Mouse (Mus musculus): Measurements from ENCODE around the gene Kcnk13. TPM values are rescaled to one million over a fixed set of nuclear protein-coding genes. Genes with fewer than 3 reads are reported as not detected.

The Kcnk13 gene
- polyA plus RNA-seq, 1 experiment from 2014 or later, result 1.3 TPM

- Histone ChIP-seq H3K4me1 (ENCODE audit: control insufficient read depth, insufficient read depth, low read length) (no peaks in the 10 kb centered on the region), H3K27ac (ENCODE audit: low read length) (no peak overlapping the region), H3K9me3 (replicated peaks; ENCODE audit: control insufficient read depth, low read length, poor library complexity, severe bottlenecking) (no peaks in the 10 kb centered on the region), H3K36me3 (ENCODE audit: control insufficient read depth, insufficient read depth, low read length) (no peaks in the 10 kb centered on the region), H3K9ac (ENCODE audit: low read depth, low read length) (no peak overlapping the region), H3K4me2 (ENCODE audit: low read length) (no peak overlapping the region), H3K4me3 (ENCODE audit: low read depth, low read length) (no peak overlapping the region), H3K27me3 (ENCODE audit: control insufficient read depth, insufficient read depth, low read depth, low read length) (no peaks in the 10 kb centered on the region)
- no peak for ATAC-seq
- WGBS, result 82% methylated on average over 5 of the region's 5 CpGs
Observed at GRCm38 (mm10) chr12:100022490-100022889, 58.2 kb downstream of the Kcnk13 start.

- no peak overlapping the region for H3K27ac ChIP-seq (ENCODE audit: low read length)
- no peak overlapping the region for H3K9ac ChIP-seq (ENCODE audit: low read depth, low read length)
- H3K4me2 ChIP-seq (ENCODE audit: low read length), result no peak overlapping the region
- WGBS, result 86% methylated on average over 12 of the region's 12 CpGs
- no peaks in the 10 kb centered on the region for H3K27me3 ChIP-seq (ENCODE audit: control insufficient read depth, insufficient read depth, low read depth, low read length)
- no peaks in the 10 kb centered on the region for H3K36me3 ChIP-seq (ENCODE audit: control insufficient read depth, insufficient read depth, low read length)
- H3K4me1 ChIP-seq (ENCODE audit: control insufficient read depth, insufficient read depth, low read length), result no peaks in the 10 kb centered on the region
- H3K9me3 ChIP-seq (replicated peaks; ENCODE audit: control insufficient read depth, low read length, poor library complexity, severe bottlenecking), result no peaks in the 10 kb centered on the region
- no peak for ATAC-seq
- no peak overlapping the region for H3K4me3 ChIP-seq (ENCODE audit: low read depth, low read length)
Observed at GRCm38 (mm10) chr12:100023821-100024365, 59.6 kb downstream of the Kcnk13 start.

GRCm38 (mm10) chr12:100025675-100026074 lies 61.4 kb downstream of the Kcnk13 start:
- no peak overlapping the region for H3K4me3 ChIP-seq (ENCODE audit: low read depth, low read length)
- H3K9me3 ChIP-seq (replicated peaks; ENCODE audit: control insufficient read depth, low read length, poor library complexity, severe bottlenecking), result no peaks in the 10 kb centered on the region
- H3K27me3 ChIP-seq (ENCODE audit: control insufficient read depth, insufficient read depth, low read depth, low read length), result no peaks in the 10 kb centered on the region
- H3K4me2 ChIP-seq (ENCODE audit: low read length), result no peak overlapping the region
- H3K4me1 ChIP-seq (ENCODE audit: control insufficient read depth, insufficient read depth, low read length), result no peaks in the 10 kb centered on the region
- 46% methylated on average over 11 of the region's 11 CpGs for WGBS
- H3K9ac ChIP-seq (ENCODE audit: low read depth, low read length), result no peak overlapping the region
- no peak for ATAC-seq
- H3K27ac ChIP-seq (ENCODE audit: low read length), result no peak overlapping the region
- no peaks in the 10 kb centered on the region for H3K36me3 ChIP-seq (ENCODE audit: control insufficient read depth, insufficient read depth, low read length)

- H3K9me3 ChIP-seq (replicated peaks; ENCODE audit: control insufficient read depth, low read length, poor library complexity, severe bottlenecking), result no peaks in the 10 kb centered on the region
Observed at GRCm38 (mm10) chr12:100026715-100027245, 62.5 kb downstream of the Kcnk13 start.

GRCm38 (mm10) chr12:100027281-100027680 lies 63.0 kb downstream of the Kcnk13 start:
- Histone ChIP-seq H3K9me3 (replicated peaks; ENCODE audit: control insufficient read depth, low read length, poor library complexity, severe bottlenecking) (no peaks in the 10 kb centered on the region), H3K4me2 (ENCODE audit: low read length) (no peak overlapping the region), H3K27me3 (ENCODE audit: control insufficient read depth, insufficient read depth, low read depth, low read length) (no peaks in the 10 kb centered on the region), H3K4me1 (ENCODE audit: control insufficient read depth, insufficient read depth, low read length) (no peaks in the 10 kb centered on the region), H3K9ac (ENCODE audit: low read depth, low read length) (no peak overlapping the region), H3K4me3 (ENCODE audit: low read depth, low read length) (no peak overlapping the region), H3K27ac (ENCODE audit: low read length) (no peak overlapping the region), H3K36me3 (ENCODE audit: control insufficient read depth, insufficient read depth, low read length) (no peaks in the 10 kb centered on the region)
- WGBS, result 83% methylated on average over 7 of the region's 7 CpGs
- no peak for ATAC-seq

More at GRCm38 (mm10) chr12:100026715-100027245, 62.5 kb downstream of the Kcnk13 start:
- Histone ChIP-seq H3K4me3 (ENCODE audit: low read depth, low read length) (no peak overlapping the region), H3K4me1 (ENCODE audit: control insufficient read depth, insufficient read depth, low read length) (no peaks in the 10 kb centered on the region), H3K27me3 (ENCODE audit: control insufficient read depth, insufficient read depth, low read depth, low read length) (no peaks in the 10 kb centered on the region), H3K4me2 (ENCODE audit: low read length) (no peak overlapping the region), H3K9ac (ENCODE audit: low read depth, low read length) (no peak overlapping the region), H3K27ac (ENCODE audit: low read length) (no peak overlapping the region), H3K36me3 (ENCODE audit: control insufficient read depth, insufficient read depth, low read length) (no peaks in the 10 kb centered on the region)
- ATAC-seq, result no peak
- WGBS, result 86% methylated on average over 7 of the region's 7 CpGs

- H3K36me3 ChIP-seq (ENCODE audit: control insufficient read depth, insufficient read depth, low read length), result no peaks in the 10 kb centered on the region
Observed at GRCm38 (mm10) chr12:100031681-100032080, 67.4 kb downstream of the Kcnk13 start.

GRCm38 (mm10) chr12:100032521-100032920 lies 68.2 kb downstream of the Kcnk13 start:
- no peak overlapping the region for H3K9ac ChIP-seq (ENCODE audit: low read depth, low read length)
- H3K36me3 ChIP-seq (ENCODE audit: control insufficient read depth, insufficient read depth, low read length), result no peaks in the 10 kb centered on the region
- H3K27me3 ChIP-seq (ENCODE audit: control insufficient read depth, insufficient read depth, low read depth, low read length), result no peaks in the 10 kb centered on the region
- no peak overlapping the region for H3K4me3 ChIP-seq (ENCODE audit: low read depth, low read length)
- H3K4me2 ChIP-seq (ENCODE audit: low read length), result no peak overlapping the region
- H3K27ac ChIP-seq (ENCODE audit: low read length), result no peak overlapping the region
- H3K4me1 ChIP-seq (ENCODE audit: control insufficient read depth, insufficient read depth, low read length), result no peaks in the 10 kb centered on the region
- 92% methylated on average over 4 of the region's 4 CpGs for WGBS
- ATAC-seq, result no peak
- H3K9me3 ChIP-seq (replicated peaks; ENCODE audit: control insufficient read depth, low read length, poor library complexity, severe bottlenecking), result no peaks in the 10 kb centered on the region

More at GRCm38 (mm10) chr12:100031681-100032080, 67.4 kb downstream of the Kcnk13 start:
- Histone ChIP-seq H3K27me3 (ENCODE audit: control insufficient read depth, insufficient read depth, low read depth, low read length) (no peaks in the 10 kb centered on the region), H3K4me3 (ENCODE audit: low read depth, low read length) (no peak overlapping the region), H3K4me1 (ENCODE audit: control insufficient read depth, insufficient read depth, low read length) (no peaks in the 10 kb centered on the region), H3K4me2 (ENCODE audit: low read length) (no peak overlapping the region), H3K27ac (ENCODE audit: low read length) (no peak overlapping the region), H3K9ac (ENCODE audit: low read depth, low read length) (no peak overlapping the region), H3K9me3 (replicated peaks; ENCODE audit: control insufficient read depth, low read length, poor library complexity, severe bottlenecking) (no peaks in the 10 kb centered on the region)
- whole genome bisulfite sequencing, result 84% methylated on average over 5 of the region's 5 CpGs
- no peak for ATAC-seq

GRCm38 (mm10) chr12:100038741-100039262 lies 74.5 kb downstream of the Kcnk13 start:
- Histone ChIP-seq H3K27me3 (ENCODE audit: control insufficient read depth, insufficient read depth, low read depth, low read length) (no peaks in the 10 kb centered on the region), H3K4me2 (ENCODE audit: low read length) (no peak overlapping the region), H3K9ac (ENCODE audit: low read depth, low read length) (no peak overlapping the region), H3K4me1 (ENCODE audit: control insufficient read depth, insufficient read depth, low read length) (no peaks in the 10 kb centered on the region), H3K27ac (ENCODE audit: low read length) (no peak overlapping the region), H3K4me3 (ENCODE audit: low read depth, low read length) (no peak overlapping the region), H3K9me3 (replicated peaks; ENCODE audit: control insufficient read depth, low read length, poor library complexity, severe bottlenecking) (no peaks in the 10 kb centered on the region), H3K36me3 (ENCODE audit: control insufficient read depth, insufficient read depth, low read length) (no peaks in the 10 kb centered on the region)
- no peak for ATAC-seq
- 90% methylated on average over 5 of the region's 5 CpGs for WGBS

GRCm38 (mm10) chr12:100042116-100042515 lies 77.8 kb downstream of the Kcnk13 start:
- H3K27ac ChIP-seq (ENCODE audit: low read length), result no peak overlapping the region
- no peak for ATAC-seq
- no peaks in the 10 kb centered on the region for H3K36me3 ChIP-seq (ENCODE audit: control insufficient read depth, insufficient read depth, low read length)
- no peaks in the 10 kb centered on the region for H3K27me3 ChIP-seq (ENCODE audit: control insufficient read depth, insufficient read depth, low read depth, low read length)
- 81% methylated on average over 8 of the region's 8 CpGs for WGBS
- H3K9ac ChIP-seq (ENCODE audit: low read depth, low read length), result no peak overlapping the region
- H3K4me2 ChIP-seq (ENCODE audit: low read length), result no peak overlapping the region
- no peaks in the 10 kb centered on the region for H3K4me1 ChIP-seq (ENCODE audit: control insufficient read depth, insufficient read depth, low read length)
- H3K9me3 ChIP-seq (replicated peaks; ENCODE audit: control insufficient read depth, low read length, poor library complexity, severe bottlenecking), result no peaks in the 10 kb centered on the region
- no peak overlapping the region for H3K4me3 ChIP-seq (ENCODE audit: low read depth, low read length)

Data from midbrain, embryonic 16.5 days (tissue).